Mouse (Mus musculus) WW6 (cell line): Measurements from ENCODE around the gene Tpm4.

Source experiments
- DNase-seq: peaks from one replicate; pipeline ENCODE4 v3.0.0-alpha.2; 2013; ENCODE audit warnings: low read depth, low spot score

Gene Tpm4

DNA sequence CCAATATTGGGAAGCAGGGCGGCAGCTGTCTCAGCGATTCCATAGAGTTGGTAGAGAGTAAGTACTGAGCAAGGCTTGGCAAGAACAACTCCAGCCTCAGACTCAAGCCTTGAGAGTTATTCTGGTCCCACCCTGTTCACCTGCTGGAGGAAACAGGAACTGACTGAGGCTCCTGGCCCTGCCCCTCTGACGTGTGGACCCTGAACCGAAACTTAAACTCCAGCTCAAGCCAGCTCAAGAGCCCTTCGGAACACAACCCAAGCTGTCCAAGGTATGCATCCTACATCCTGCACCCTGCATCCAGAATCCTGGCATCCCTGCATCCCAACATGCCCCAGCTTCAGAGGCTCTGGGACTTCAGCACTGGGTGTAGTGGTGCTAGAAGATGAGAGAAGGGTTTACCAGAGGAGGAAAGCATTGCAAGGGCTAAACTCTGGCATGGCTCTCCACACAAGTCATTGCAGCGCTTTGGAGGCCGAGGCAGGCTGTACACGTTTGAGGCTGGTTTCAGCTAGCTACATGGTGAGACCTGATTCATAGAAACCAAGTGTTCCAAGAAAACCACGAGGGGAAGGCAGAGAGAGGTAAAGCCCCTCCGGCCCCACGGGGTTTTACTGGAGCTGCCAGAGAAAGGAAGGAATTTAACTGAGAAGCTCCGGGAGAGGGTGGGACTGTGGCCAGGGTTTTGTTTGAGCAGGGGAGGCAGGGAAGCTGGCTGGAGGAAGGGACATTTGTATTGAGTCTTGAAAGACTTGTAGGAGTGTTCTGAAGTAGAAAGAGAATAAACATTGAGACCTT is 54.8 kb downstream of the Tpm4 start, which contains the start of gene Hsh2d:
Gene Hsh2d (plus strand): TSS at position 222 of the 798 bp plus-strand sequence.
- DNase-seq: peak; percentile 74

GRCm38 (mm10) chr8:72190215-72190539 is 55.4 kb downstream of the Tpm4 start:
- DNase-seq: no peak

DNA sequence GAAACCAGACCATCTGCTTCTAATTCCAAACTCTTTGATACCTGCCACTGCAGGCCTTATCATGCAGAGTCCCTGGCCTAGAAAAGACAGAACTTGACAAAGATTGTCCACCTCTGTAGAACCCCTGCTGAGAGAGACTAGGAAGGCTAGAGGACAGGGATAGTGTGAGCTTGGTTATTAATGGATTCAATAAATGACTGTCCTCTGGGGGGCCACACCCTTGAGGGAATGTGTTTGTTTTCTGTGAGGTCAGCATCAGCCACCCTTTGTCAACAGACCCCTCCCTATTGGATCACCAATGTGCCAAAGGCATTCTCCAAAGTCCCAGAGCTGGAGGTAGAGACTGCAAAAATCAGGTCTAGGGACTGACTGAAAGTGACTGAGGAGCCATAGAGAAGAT is 57.3 kb downstream of the Tpm4 start:
- DNase-seq: no peak

DNA sequence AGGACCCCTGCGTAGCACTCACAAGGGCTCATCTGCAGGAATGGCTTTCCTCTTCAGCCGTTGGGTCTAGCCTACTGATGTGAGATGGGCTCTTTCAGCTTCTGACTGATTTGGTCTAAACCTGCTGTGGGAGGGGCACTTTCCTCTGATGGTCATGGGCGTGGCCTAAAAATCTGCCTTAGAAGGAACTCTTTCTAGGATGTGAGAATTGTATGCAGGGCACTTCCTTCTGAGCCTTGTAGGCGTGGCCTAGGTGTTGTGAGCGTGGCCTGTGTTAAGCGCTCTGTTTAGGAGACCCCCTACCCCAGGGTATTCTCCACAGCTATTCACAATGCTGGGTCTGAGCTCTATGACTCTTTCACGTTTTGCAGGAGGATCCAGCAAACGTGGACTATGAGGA is 63.2 kb downstream of the Tpm4 start:
- peak; percentile 82 for DNase-seq
